Mouse (Mus musculus) heart, postnatal 0 days (tissue): ENCODE data around the gene Fpgs. TPM values are rescaled to one million over a fixed set of nuclear protein-coding genes. Genes with fewer than 3 reads are reported as not detected.
A peak's percentile ranks its signal among the peaks of the same experiment; 100 is the strongest.

Experiments
- ATAC-seq: fragments of 200-750 bp; cut with Nextera tagmentation; 2 replicates; pipeline ENCODE4 v1.8.0; 2017; ENCODE audit warnings: low read depth, moderate number of reproducible peaks, moderate library complexity; ENCODE audit not compliant: insufficient read depth
- DNase-seq: peaks from one replicate; pipeline ENCODE4 v3.0.0-alpha.2; 2016; ENCODE audit warnings: low spot score
- H3K27ac ChIP-seq: fragments of 300-500 bp; sonication (generic); 2 replicates; pipeline ENCODE4 v1.5.1; 2014; ENCODE audit warnings: low read depth, mild to moderate bottlenecking
- H3K27me3 ChIP-seq: fragments of 300-500 bp; sonication (generic); 2 replicates; pipeline ENCODE4 v1.6.1; 2014; ENCODE audit warnings: low read length, mixed read lengths; ENCODE audit not compliant: control insufficient read depth, insufficient read depth
- H3K36me3 ChIP-seq: fragments of 300-500 bp; sonication (generic); replicated peaks from 2 replicates; pipeline ENCODE4 v1.6.1; 2014; ENCODE audit warnings: low read length, mixed read lengths; ENCODE audit not compliant: control insufficient read depth, insufficient read depth
- H3K4me1 ChIP-seq: fragments of 300-500 bp; sonication (generic); 2 replicates; pipeline ENCODE4 v1.6.1; 2014; ENCODE audit warnings: antibody characterized with exemption; ENCODE audit not compliant: control insufficient read depth, insufficient read depth
- H3K4me2 ChIP-seq: fragments of 300-500 bp; sonication (generic); 2 replicates; pipeline ENCODE4 v1.6.1; 2014; ENCODE audit warnings: low read depth, mild to moderate bottlenecking, low read length, moderate library complexity
- H3K4me3 ChIP-seq: fragments of 300-500 bp; sonication (generic); 2 replicates; pipeline ENCODE4 v1.5.1; 2014; ENCODE audit warnings: low read depth, low read length
- H3K9ac ChIP-seq: fragments of 300-500 bp; sonication (generic); replicated peaks from 2 replicates; pipeline ENCODE4 v1.6.1; 2014; ENCODE audit warnings: low read depth, low read length, mixed read lengths
- H3K9me3 ChIP-seq: fragments of 300-500 bp; sonication (generic); replicated peaks from 2 replicates; pipeline ENCODE4 v1.6.1; 2016; ENCODE audit warnings: low read length; ENCODE audit not compliant: control insufficient read depth
- CTCF ChIP-seq: IDR thresholded peaks from 2 replicates; pipeline ENCODE4 v1.5.1; 2016; ENCODE audit warnings: antibody characterized with exemption, control low read depth, low read depth
- EP300 ChIP-seq: IDR thresholded peaks from 2 replicates; pipeline ENCODE4 v1.6.1; 2016; ENCODE audit warnings: antibody characterized with exemption, low read depth
- WGBS: fragments of 180-500 bp; shearing (Covaris S2); extraction: QIAGEN DNeasy Blood & Tissue Kit; methylation state at CpG from one replicate; pipeline ENCODE4 v1.1.7; 2014; 5-methylcytosine and 5-hydroxymethylcytosine counted together
- polyA plus RNA-seq: library from polyadenylated mRNA; unstranded; fragments of >200 nt; fragmentation: Nextera tagmentation; extraction: Ambion mirVana; gene quantifications from 2 replicates; pipeline ENCODE4 v1.2.1, GENCODE M21; 2015
- total RNA-seq: library from RNA; depleted of rRNA; stranded (reverse); fragments of >200 nt; gene quantifications from 2 replicates; pipeline ENCODE4 v1.2.3, GENCODE M21; 2014; ENCODE audit warnings: low replicate concordance

Gene Fpgs
- total and polyA plus RNA-seq, 2 experiments from 2014 or later = 10.9 to 13.6 TPM

DNA sequence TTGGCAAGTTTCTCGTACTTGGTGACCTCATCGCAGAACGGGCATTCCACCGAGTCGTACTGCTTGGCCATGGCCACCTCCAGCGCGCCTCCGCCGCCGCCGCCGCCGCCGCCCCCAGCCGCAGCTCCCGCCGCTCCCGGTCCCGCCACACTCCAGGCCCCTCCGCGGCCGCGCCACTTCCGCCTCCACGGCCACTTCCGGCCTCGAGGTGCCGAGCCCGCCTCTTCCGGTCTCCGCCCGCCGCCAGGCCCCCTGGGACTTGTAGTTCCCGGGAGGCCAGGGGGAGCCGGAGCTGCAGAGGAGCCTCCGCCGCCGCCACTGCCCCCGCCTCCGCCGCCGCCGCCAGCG lies 8.6 kb upstream of the Fpgs start:
- Histone ChIP-seq H3K4me1 (peaks cover 15% of the 10 kb centered on the region), H3K4me3 (peak overlapping the region; percentile 70), H3K27ac (peak overlapping the region; percentile 90), H3K9ac (peak overlapping the region; percentile 65), H3K4me2 (peak overlapping the region; percentile 79), H3K36me3 (peaks cover 34% of the 10 kb centered on the region), H3K27me3 (no peaks in the 10 kb centered on the region), H3K9me3 (no peaks in the 10 kb centered on the region)
- ATAC-seq = peak; percentile 89
- under 1% methylated on average over 33 of the region's 44 CpGs for WGBS
- TF ChIP-seq CTCF (no peak), EP300 (no peak)
- peak; percentile 89 for DNase-seq

GRCm38 (mm10) chr2:32712108-32712551 lies 8.2 kb upstream of the Fpgs start:
- Histone ChIP-seq H3K9me3 (no peaks in the 10 kb centered on the region), H3K4me3 (peak overlapping the region; percentile 70), H3K36me3 (peaks cover 39% of the 10 kb centered on the region), H3K27ac (peak overlapping the region; percentile 90), H3K27me3 (no peaks in the 10 kb centered on the region), H3K4me2 (peak overlapping the region; percentile 79), H3K4me1 (peaks cover 15% of the 10 kb centered on the region), H3K9ac (peak overlapping the region; percentile 65)
- peak; percentile 55 for ATAC-seq
- DNase-seq = peak; percentile 68
- TF ChIP-seq CTCF (no peak), EP300 (peak; percentile 56; the same call in 1 of the 2 replicates)
- under 1% methylated on average over 41 of the region's 41 CpGs for WGBS

DNA sequence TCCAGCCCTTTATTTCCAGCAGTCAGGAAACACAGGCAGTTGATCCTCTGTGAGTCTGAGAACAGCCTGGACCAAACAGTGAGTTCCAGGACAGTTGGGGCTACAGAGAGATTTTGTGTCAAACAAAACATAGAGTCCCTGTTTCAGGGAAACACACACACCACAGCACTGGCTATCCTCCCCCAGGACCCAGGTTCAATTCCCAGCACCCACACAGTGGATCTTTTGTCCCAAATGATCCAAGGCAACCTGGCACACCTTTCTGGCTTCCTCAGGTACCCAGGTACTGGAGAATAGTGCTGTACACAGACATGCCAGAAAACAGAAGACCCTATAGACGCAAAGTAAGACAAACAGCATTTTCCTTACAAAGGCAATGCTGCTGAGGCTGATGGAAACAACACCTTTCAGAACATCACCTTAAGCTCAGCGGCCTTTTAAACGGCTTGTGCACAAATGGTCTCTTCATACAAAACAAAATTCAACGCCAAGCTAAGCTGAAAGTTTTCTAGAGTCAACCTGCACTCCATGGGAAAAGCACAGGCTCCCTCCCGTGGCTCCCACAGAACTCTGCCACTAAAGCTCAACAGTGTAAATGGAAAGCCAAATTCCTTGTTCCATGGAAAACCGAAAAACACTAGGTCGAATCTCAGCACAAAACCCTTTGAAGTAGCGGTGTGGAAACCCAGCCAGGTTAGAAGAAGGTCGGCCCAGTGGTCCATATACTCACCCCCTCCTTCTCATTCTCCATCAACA lies 7.5 kb upstream of the Fpgs start:
- Histone ChIP-seq H3K27me3 (no peaks in the 10 kb centered on the region), H3K9ac (peak overlapping the region; percentile 65), H3K9me3 (no peaks in the 10 kb centered on the region), H3K27ac (peak overlapping the region; percentile 90), H3K36me3 (peaks cover 45% of the 10 kb centered on the region), H3K4me2 (peak overlapping the region; percentile 79), H3K4me1 (peaks cover 15% of the 10 kb centered on the region), H3K4me3 (peak overlapping the region; percentile 70)
- 22% methylated on average over 9 of the region's 9 CpGs for WGBS
- no peak for DNase-seq
- TF ChIP-seq EP300 (no peak), CTCF (no peak; the same call in 1 of the 2 replicates)
- ATAC-seq = no peak

DNA sequence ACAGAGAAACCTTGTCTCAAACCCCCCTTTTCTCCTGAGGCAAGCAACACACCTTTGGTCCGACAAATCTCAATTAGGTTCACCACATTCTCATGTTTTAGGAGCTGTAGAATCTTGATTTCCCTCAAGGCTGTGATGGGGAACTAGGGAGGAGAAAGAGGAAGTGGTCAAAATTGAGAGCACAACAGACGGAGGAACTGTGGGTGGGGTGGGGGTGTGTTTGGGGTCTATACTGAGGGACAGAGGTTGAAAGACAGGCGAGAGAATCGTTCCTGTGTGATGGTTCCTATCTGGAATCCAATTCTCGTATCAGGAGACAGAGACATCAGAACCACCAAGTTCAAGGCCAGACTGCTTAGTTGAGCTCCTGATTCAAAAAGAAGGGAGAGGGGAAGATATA lies 6.5 kb upstream of the Fpgs start:
- TF ChIP-seq CTCF = no peak
- TF ChIP-seq EP300 = no peak
- Histone ChIP-seq H3K9me3 (no peaks in the 10 kb centered on the region), H3K27me3 (no peaks in the 10 kb centered on the region), H3K4me3 (no peak overlapping the region), H3K4me2 (no peak overlapping the region), H3K4me1 (peaks cover 14% of the 10 kb centered on the region), H3K9ac (no peak overlapping the region), H3K27ac (no peak overlapping the region), H3K36me3 (peaks cover 56% of the 10 kb centered on the region)
- 71% methylated on average over 5 of the region's 5 CpGs for WGBS
- ATAC-seq (no peak), DNase-seq (no peak)

GRCm38 (mm10) chr2:32709521-32710137 lies 5.7 kb upstream of the Fpgs start:
- Histone ChIP-seq H3K4me1 (peaks cover 9% of the 10 kb centered on the region), H3K27ac (no peak overlapping the region), H3K4me3 (no peak overlapping the region), H3K27me3 (no peaks in the 10 kb centered on the region), H3K9me3 (no peaks in the 10 kb centered on the region), H3K4me2 (no peak overlapping the region), H3K9ac (no peak overlapping the region), H3K36me3 (peaks cover 64% of the 10 kb centered on the region)
- WGBS = 79% methylated on average over 20 of the region's 20 CpGs
- ATAC-seq (no peak), DNase-seq (no peak)
- no peak for TF ChIP-seq CTCF
- no peak for TF ChIP-seq EP300
